Mouse (Mus musculus): Measurements from ENCODE around the gene Rpl37. TPM values are rescaled to one million over a fixed set of nuclear protein-coding genes. Genes with fewer than 3 reads are reported as not detected.

Rpl37 gene
- 38.4 TPM for polyA plus RNA-seq (2014; fragmentation: Illumina TruSeq; extraction: RNeasy Lipid Tissue Mini Kit (QIAGEN cat#74804); ENCODE audit: low read depth, low replicate concordance)

GRCm38 (mm10) chr15:5116270-5117030, at the start of gene Rpl37:
Gene Rpl37 (plus strand): TSS chr15:5116645.

DNA sequence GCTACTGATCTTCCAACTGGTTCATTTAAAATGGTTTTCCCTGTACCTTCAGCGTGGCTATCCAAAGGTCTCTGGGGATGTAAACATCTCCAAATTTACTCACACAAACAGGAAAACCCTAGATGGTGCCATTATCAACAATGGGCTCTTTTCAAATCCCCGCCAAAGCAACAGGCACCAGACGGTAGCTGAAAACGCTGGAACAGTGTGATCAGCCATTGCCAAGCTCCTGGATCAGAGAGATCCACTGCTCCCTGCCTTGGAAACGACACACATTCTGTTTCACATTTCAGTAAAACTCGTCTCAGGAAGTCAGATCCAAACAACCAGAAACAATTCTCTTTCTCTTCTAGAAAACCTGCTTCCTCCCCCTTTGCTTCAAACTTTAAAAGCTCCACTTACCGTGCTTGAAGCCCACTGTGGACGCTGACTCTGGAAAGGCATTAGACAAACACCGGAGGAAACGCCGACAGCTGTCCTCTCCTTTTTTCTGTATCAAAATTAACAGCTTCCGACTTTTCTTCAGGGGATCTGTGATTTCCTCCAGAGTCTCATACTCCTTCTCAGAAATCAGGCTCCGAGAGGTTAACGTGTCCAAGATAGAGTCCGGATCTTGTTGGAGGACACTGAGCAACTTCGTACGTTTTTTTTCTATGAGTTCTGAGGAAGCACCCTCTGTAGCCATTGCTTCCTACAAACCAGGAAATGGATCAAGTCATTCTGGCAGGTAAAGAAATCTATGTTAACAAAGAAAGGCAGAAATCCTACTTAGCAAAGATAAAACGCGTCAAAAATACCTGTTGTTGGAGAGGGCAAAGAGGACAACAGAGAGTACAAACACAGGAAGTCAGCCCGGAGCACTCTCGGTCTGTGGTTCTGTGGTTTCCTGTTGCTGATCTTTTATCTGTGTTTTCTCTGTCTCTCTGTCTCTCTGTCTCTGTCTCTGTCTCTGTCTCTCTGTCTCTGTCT, 8.5 kb upstream of the Rpl37 start, which contains the start of gene Card6:
TSS of gene Card6 (minus strand) at position 854 of the 969 bp plus-strand sequence.

DNA sequence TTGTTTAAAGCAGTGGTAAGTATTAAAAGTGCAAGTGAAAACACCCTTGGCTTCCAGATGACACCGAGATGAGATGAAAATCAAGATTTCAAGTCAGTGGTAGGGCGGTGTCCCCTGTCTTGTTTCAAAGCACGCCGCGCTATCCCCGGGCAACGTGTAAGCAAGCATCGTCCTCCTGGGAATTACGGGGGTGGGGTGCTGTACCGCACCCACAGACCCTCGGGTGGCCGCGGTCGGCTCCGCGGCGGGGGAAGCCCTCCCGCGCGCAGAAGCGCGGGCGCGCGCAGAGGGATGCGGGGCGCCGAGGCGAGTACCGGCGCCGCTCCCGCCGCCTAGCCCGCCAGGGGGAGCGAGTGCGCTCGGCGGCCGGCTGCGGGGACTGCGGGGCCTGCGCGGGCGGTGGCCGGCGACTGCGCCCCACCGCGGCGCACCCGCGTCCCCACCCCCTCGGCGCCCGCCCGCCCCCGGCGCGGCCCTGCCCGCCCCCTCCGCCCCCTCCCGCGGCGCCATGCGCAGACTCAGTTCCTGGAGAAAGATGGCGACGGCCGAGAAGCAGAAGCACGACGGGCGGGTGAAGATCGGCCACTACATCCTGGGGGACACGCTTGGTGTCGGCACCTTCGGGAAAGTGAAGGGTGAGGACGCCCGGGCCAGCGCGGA, 27.0 kb downstream of the Rpl37 start, which contains the start of gene Prkaa1:
TSS of gene Prkaa1 (plus strand) at position 501 of the 660 bp plus-strand sequence.

Other genes with a start within 250 kb of the Rpl37 start
- gene Mroh2b, start 217.9 kb upstream of the Rpl37 start, polyA plus RNA-seq (2014; fragmentation: Illumina TruSeq; extraction: RNeasy Lipid Tissue Mini Kit (QIAGEN cat#74804); ENCODE audit: low read depth, low replicate concordance): not detected
- 0.47 TPM for gene C7, start 52.9 kb upstream of the Rpl37 start, polyA plus RNA-seq (2014; fragmentation: Illumina TruSeq; extraction: RNeasy Lipid Tissue Mini Kit (QIAGEN cat#74804); ENCODE audit: low read depth, low replicate concordance)
- gene Card6, start 8.1 kb upstream of the Rpl37 start, polyA plus RNA-seq (2014; fragmentation: Illumina TruSeq; extraction: RNeasy Lipid Tissue Mini Kit (QIAGEN cat#74804); ENCODE audit: low read depth, low replicate concordance): 11.4 TPM
- gene Prkaa1, start 27.2 kb downstream of the Rpl37 start, polyA plus RNA-seq (2014; fragmentation: Illumina TruSeq; extraction: RNeasy Lipid Tissue Mini Kit (QIAGEN cat#74804); ENCODE audit: low read depth, low replicate concordance): 134 TPM
- gene Ttc33, start 68.9 kb downstream of the Rpl37 start, polyA plus RNA-seq (2014; fragmentation: Illumina TruSeq; extraction: RNeasy Lipid Tissue Mini Kit (QIAGEN cat#74804); ENCODE audit: low read depth, low replicate concordance): 59.6 TPM
- 33.8 TPM for gene Ptger4, start 127.5 kb downstream of the Rpl37 start, polyA plus RNA-seq (2014; fragmentation: Illumina TruSeq; extraction: RNeasy Lipid Tissue Mini Kit (QIAGEN cat#74804); ENCODE audit: low read depth, low replicate concordance)

Data from sigmoid colon, adult 10 weeks (tissue).